Mouse (Mus musculus): ENCODE results near the gene Scaf4.

- TF ChIP-seq CTCF (IDR thresholded peaks at IDR 0.05; ENCODE audit: control insufficient read depth, insufficient read depth, insufficient read length) (no peak), MYOG (IDR thresholded peaks at IDR 0.05; ENCODE audit: control insufficient read depth, extremely low read depth, insufficient read length) (no peak), USF1 (IDR thresholded peaks at IDR 0.05; ENCODE audit: low read depth) (no peak), MYOD1 (IDR thresholded peaks at IDR 0.05; ENCODE audit: control insufficient read depth, insufficient read length, low read depth) (no peak), MAX (IDR thresholded peaks at IDR 0.05) (no peak)
Observed at GRCm38 (mm10) chr16:90198626-90199025, 85.7 kb downstream of the Scaf4 start.
